Mouse (Mus musculus) neural tube, embryonic 12.5 days (tissue): Measurements from ENCODE around the gene Anxa6. TPM values are rescaled to one million over a fixed set of nuclear protein-coding genes. Genes with fewer than 3 reads are reported as not detected.

ENCODE experiments used
- ATAC-seq: fragments of 200-750 bp; cut with Nextera tagmentation; 2 replicates; pipeline ENCODE4 v1.8.0; 2017; ENCODE audit warnings: low read depth, mild to moderate bottlenecking, moderate TSS enrichment, moderate library complexity; ENCODE audit not compliant: low FRiP score
- H3K27ac ChIP-seq: fragments of 300-500 bp; sonication (generic); 2 replicates; pipeline ENCODE4 v1.5.1; 2016
- H3K27me3 ChIP-seq: fragments of 300-500 bp; sonication (generic); replicated peaks from 2 replicates; pipeline ENCODE4 v1.6.1; 2016; ENCODE audit warnings: mild to moderate bottlenecking
- H3K36me3 ChIP-seq: fragments of 300-500 bp; sonication (generic); 2 replicates; pipeline ENCODE4 v1.6.1; 2016; ENCODE audit warnings: mild to moderate bottlenecking
- H3K4me1 ChIP-seq: fragments of 300-500 bp; sonication (generic); 2 replicates; pipeline ENCODE4 v1.6.1; 2016
- H3K4me2 ChIP-seq: fragments of 300-500 bp; sonication (generic); replicated peaks from 2 replicates; pipeline ENCODE4 v1.6.1; 2016; ENCODE audit warnings: mild to moderate bottlenecking
- H3K4me3 ChIP-seq: fragments of 300-500 bp; sonication (generic); 2 replicates; pipeline ENCODE4 v1.5.1; 2016
- H3K9ac ChIP-seq: fragments of 300-500 bp; sonication (generic); 2 replicates; pipeline ENCODE4 v1.6.1; 2016; ENCODE audit warnings: mild to moderate bottlenecking
- H3K9me3 ChIP-seq: fragments of 300-500 bp; sonication (generic); 2 replicates; pipeline ENCODE4 v1.6.1; 2016; ENCODE audit warnings: mild to moderate bottlenecking
- WGBS: fragments of 180-500 bp; shearing (Covaris S2); methylation state at CpG from one replicate; pipeline ENCODE4 v1.1.7; 2016; 5-methylcytosine and 5-hydroxymethylcytosine counted together
- polyA plus RNA-seq: library from polyadenylated mRNA; unstranded; fragments of >200 nt; fragmentation: Nextera tagmentation; extraction: Ambion mirVana; gene quantifications from 2 replicates; pipeline ENCODE4 v1.2.1, GENCODE M21; 2016

Anxa6 gene
- polyA plus RNA-seq, 1 experiment from 2014 or later = 93.2 TPM

DNA sequence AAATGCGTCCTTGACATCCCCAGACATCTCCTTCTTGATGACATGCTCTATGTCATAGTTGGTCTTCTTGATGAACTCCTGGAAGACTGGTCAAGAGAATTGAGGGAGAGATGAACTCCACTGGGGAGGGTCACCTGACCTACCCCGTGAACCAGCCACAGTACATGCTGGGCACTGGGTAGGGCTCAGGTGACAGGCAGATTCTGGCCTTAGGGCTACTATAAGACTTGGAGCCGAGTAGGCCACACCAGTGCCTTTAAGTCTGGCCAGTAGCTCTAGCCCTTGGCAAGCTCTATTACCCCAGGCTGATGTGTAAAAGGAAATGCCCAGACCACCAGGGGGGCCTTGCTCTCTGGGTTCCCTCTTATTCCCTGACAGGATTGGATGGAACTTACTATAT, 48.2 kb downstream of the Anxa6 start:
- H3K9ac ChIP-seq = no peak overlapping the region
- no peak overlapping the region for H3K4me3 ChIP-seq
- peaks cover 5% of the 10 kb centered on the region for H3K36me3 ChIP-seq
- 77% methylated on average over 3 of the region's 3 CpGs for WGBS
- no peak overlapping the region for H3K4me2 ChIP-seq
- no peak overlapping the region for H3K27ac ChIP-seq
- no peaks in the 10 kb centered on the region for H3K27me3 ChIP-seq
- no peaks in the 10 kb centered on the region for H3K9me3 ChIP-seq
- no peaks in the 10 kb centered on the region for H3K4me1 ChIP-seq
- ATAC-seq = no peak

GRCm38 (mm10) chr11:54984581-54984980, 48.7 kb downstream of the Anxa6 start:
- H3K9me3 ChIP-seq = no peaks in the 10 kb centered on the region
- no peak overlapping the region for H3K9ac ChIP-seq
- no peak overlapping the region for H3K4me3 ChIP-seq
- H3K4me2 ChIP-seq = no peak overlapping the region
- WGBS = 55% methylated on average over 4 of the region's 4 CpGs
- no peaks in the 10 kb centered on the region for H3K27me3 ChIP-seq
- no peak overlapping the region for H3K27ac ChIP-seq
- no peaks in the 10 kb centered on the region for H3K4me1 ChIP-seq
- H3K36me3 ChIP-seq = peaks cover 5% of the 10 kb centered on the region
- ATAC-seq = no peak

DNA sequence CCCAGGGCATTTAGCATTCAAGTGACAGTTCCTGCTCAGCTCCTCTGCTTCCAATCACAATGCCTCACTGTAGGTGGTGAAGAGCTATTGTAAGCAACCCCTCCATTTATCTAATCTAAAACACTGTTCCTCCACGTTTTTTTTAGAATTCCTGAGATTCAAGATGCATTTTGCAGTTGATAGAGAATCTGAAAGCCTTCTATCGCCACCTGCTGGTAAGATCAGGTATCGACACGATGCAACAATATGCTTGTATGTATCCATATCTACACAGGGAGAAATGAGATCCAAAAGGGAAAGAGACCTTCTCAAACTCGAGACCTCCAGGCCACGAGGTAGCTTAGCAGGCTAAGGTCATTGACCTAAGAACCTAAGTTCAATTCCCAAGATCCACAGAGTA, 49.2 kb downstream of the Anxa6 start:
- H3K4me3 ChIP-seq = no peak overlapping the region
- no peaks in the 10 kb centered on the region for H3K27me3 ChIP-seq
- no peaks in the 10 kb centered on the region for H3K4me1 ChIP-seq
- no peak overlapping the region for H3K27ac ChIP-seq
- no peak for ATAC-seq
- WGBS = 4% methylated on average over 6 of the region's 6 CpGs
- no peak overlapping the region for H3K4me2 ChIP-seq
- H3K9me3 ChIP-seq = no peaks in the 10 kb centered on the region
- H3K9ac ChIP-seq = no peak overlapping the region
- H3K36me3 ChIP-seq = peaks cover 7% of the 10 kb centered on the region

- WGBS = 86% methylated on average over 6 of the region's 6 CpGs
- Histone ChIP-seq H3K4me2 (no peak overlapping the region), H3K27ac (no peak overlapping the region), H3K9me3 (no peaks in the 10 kb centered on the region), H3K27me3 (no peaks in the 10 kb centered on the region), H3K4me3 (no peak overlapping the region), H3K36me3 (peaks cover 10% of the 10 kb centered on the region), H3K4me1 (no peaks in the 10 kb centered on the region), H3K9ac (no peak overlapping the region)
- ATAC-seq = no peak
Observed at GRCm38 (mm10) chr11:54982520-54982919, 50.7 kb downstream of the Anxa6 start.

- Histone ChIP-seq H3K9ac (no peak overlapping the region), H3K27ac (no peak overlapping the region), H3K4me2 (no peak overlapping the region), H3K27me3 (no peaks in the 10 kb centered on the region), H3K4me3 (no peak overlapping the region), H3K4me1 (no peaks in the 10 kb centered on the region), H3K36me3 (peaks cover 10% of the 10 kb centered on the region), H3K9me3 (no peaks in the 10 kb centered on the region)
- ATAC-seq = no peak
- 89% methylated on average over 4 of the region's 4 CpGs for WGBS
Observed at GRCm38 (mm10) chr11:54981630-54982029, 51.6 kb downstream of the Anxa6 start.

DNA sequence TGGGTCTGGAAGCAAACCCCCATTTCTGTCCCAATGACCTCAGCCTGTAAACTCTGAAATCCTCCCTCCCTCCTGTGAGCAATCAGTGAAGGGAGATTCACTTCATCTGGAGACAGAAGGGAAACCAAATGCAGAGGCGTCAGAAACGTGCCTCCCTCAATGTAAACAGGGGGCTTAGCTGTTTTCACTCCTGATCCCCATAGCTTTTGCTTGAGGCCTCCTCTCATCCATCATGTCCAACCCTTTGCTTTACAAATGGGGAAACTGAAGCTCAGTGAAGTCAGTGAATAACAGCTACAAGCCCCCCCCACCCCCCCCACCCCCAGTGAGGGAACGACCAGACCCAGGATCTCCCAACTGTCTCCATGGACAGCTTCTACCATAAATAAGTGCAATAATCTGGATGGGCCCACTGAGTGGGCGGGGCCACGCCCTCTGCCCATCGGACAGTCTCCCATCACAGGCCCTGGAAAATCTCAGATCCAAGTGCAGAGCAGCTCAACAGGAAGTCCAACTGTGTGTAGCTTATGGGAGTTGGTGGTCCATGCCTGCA, 55.8 kb downstream of the Anxa6 start:
- peaks cover 12% of the 10 kb centered on the region; the same call in 1 of the 2 replicates for H3K4me1 ChIP-seq
- 48% methylated on average over 6 of the region's 6 CpGs for WGBS
- ATAC-seq = no peak

GRCm38 (mm10) chr11:54976351-54976750, 56.9 kb downstream of the Anxa6 start:
- WGBS = 94% methylated on average over 2 of the region's 2 CpGs
- H3K9ac ChIP-seq = no peak overlapping the region
- H3K27me3 ChIP-seq = no peaks in the 10 kb centered on the region
- H3K9me3 ChIP-seq = no peaks in the 10 kb centered on the region
- H3K27ac ChIP-seq = no peak overlapping the region
- H3K4me3 ChIP-seq = no peak overlapping the region
- H3K4me2 ChIP-seq = no peak overlapping the region
- H3K36me3 ChIP-seq = peaks cover 7% of the 10 kb centered on the region; the same call in 1 of the 2 replicates
- no peak for ATAC-seq
- peaks cover 12% of the 10 kb centered on the region; the same call in 1 of the 2 replicates for H3K4me1 ChIP-seq

More for the DNA sequence above, 55.8 kb downstream of the Anxa6 start:
- Histone ChIP-seq H3K27ac (no peak overlapping the region), H3K9ac (no peak overlapping the region), H3K27me3 (no peaks in the 10 kb centered on the region), H3K4me2 (no peak overlapping the region), H3K4me3 (no peak overlapping the region), H3K36me3 (peaks cover 10% of the 10 kb centered on the region), H3K9me3 (no peaks in the 10 kb centered on the region)

DNA sequence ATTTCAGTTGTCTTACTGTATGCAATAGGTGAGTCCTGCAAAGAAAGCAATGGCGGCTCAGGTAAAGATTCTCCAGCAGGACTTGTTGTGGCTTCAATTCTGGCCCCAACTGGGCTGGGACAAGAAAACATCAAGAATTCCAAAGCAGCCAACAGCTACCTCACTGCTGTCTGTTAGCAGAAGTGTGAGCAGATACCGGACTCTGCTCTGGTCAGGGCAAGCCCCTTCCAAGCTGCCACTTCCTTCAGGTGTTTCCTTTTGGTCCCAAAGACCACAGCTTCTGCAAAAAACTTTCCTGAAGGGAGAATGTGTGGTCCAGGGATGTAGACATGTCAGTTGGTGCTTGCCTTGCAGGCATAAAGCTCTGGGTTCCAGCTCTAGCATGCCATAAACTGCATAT, 57.5 kb downstream of the Anxa6 start:
- Histone ChIP-seq H3K4me3 (no peak overlapping the region), H3K4me1 (peaks cover 12% of the 10 kb centered on the region; the same call in 1 of the 2 replicates), H3K9me3 (no peaks in the 10 kb centered on the region), H3K27ac (no peak overlapping the region), H3K27me3 (no peaks in the 10 kb centered on the region), H3K9ac (no peak overlapping the region), H3K4me2 (no peak overlapping the region), H3K36me3 (peaks cover 5% of the 10 kb centered on the region; the same call in 1 of the 2 replicates)
- 96% methylated on average over 2 of the region's 2 CpGs for WGBS
- ATAC-seq = no peak

DNA sequence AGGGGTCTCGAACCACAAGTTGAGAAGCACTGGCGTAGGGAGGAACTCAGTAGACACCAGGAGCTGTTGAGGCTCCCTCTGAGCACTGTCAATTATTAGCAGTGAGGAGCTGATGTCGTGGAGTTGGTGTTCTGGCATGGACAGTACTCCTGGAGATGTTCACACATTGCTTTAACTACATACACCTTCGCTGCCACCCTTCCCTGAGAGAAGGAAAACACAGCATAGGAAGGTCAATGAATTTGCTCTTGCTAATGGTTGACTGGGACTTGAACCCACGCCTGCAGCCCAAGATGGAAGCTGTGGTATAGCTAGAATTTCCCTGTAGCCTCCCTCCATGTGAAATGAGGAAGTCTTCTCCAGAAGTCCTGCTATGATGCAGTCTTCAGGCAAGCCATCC, 57.9 kb downstream of the Anxa6 start:
- Histone ChIP-seq H3K9ac (no peak overlapping the region), H3K4me3 (no peak overlapping the region), H3K9me3 (no peaks in the 10 kb centered on the region), H3K4me1 (peaks cover 12% of the 10 kb centered on the region; the same call in 1 of the 2 replicates), H3K27me3 (no peaks in the 10 kb centered on the region), H3K36me3 (peaks cover 5% of the 10 kb centered on the region; the same call in 1 of the 2 replicates), H3K4me2 (no peak overlapping the region), H3K27ac (no peak overlapping the region)
- no peak for ATAC-seq
- WGBS = 84% methylated on average over 5 of the region's 5 CpGs

DNA sequence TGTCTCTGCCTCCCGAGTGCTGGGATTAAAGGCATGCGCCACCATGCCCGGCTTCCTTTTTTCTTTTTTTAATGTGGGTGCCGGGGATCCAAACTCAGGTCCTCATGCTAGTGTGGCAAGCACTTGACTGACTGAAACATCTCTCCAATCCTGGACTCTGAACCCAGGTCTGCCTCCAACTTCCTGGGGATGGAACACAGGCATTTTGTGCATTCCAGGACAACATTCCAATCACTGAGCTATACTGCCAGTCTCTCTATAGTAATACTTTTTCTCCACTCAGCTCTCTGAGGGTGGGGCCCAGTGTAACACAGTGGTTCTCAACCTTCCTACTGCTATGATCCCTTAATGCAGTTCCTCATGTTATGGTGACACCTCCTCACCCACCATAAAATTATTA, 58.6 kb downstream of the Anxa6 start:
- Histone ChIP-seq H3K36me3 (peaks cover 5% of the 10 kb centered on the region; the same call in 1 of the 2 replicates), H3K27ac (no peak overlapping the region), H3K9me3 (no peaks in the 10 kb centered on the region), H3K4me1 (peaks cover 12% of the 10 kb centered on the region; the same call in 1 of the 2 replicates), H3K4me2 (no peak overlapping the region), H3K27me3 (no peaks in the 10 kb centered on the region), H3K9ac (no peak overlapping the region), H3K4me3 (no peak overlapping the region)
- ATAC-seq = no peak
- 85% methylated on average over 4 of the region's 4 CpGs for WGBS

DNA sequence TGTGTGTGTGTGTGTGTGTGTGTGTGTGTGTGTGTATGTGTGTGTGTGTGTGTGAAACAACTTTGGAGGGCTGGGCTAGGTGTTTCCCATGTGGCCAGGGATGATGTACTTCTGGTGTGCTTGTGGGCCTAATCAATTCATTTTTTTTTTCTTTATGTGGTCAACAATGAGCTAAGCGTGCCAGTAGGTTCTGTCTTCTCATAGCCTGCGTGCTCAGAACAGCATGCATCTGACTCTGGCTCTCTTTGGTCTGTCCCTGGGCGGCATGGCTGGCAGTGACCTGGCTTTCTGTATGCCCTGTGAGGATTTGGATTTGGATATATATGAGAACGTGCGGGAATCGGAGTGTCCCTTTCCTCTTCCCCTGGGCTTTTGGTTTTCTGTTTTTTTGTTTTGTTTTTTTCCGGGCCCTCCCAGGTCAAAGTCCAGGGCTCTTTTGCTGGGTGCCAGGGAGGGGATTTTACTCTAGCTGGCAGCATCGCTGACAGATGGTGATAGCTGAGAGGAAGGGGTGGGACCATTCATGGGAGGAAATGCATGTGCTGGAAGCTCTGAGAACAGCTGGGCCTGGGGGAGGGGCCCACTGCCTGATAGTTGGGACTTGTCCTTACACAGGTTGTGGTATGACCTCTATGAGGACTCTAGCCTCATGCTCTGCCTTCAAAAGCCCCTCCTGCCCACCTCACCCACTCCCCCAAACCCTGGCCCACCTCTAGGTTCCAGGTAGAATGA, 59.6 kb downstream of the Anxa6 start:
- Histone ChIP-seq H3K4me3 (no peak overlapping the region), H3K27ac (no peak overlapping the region), H3K9ac (no peak overlapping the region), H3K36me3 (no peaks in the 10 kb centered on the region), H3K27me3 (no peaks in the 10 kb centered on the region), H3K4me1 (peaks cover 12% of the 10 kb centered on the region; the same call in 1 of the 2 replicates), H3K4me2 (no peak overlapping the region), H3K9me3 (no peaks in the 10 kb centered on the region)
- ATAC-seq = no peak
- 62% methylated on average over 8 of the region's 8 CpGs for WGBS

- Histone ChIP-seq H3K4me3 (no peak overlapping the region), H3K9ac (no peak overlapping the region), H3K4me2 (no peak overlapping the region), H3K9me3 (no peaks in the 10 kb centered on the region), H3K4me1 (peaks cover 12% of the 10 kb centered on the region; the same call in 1 of the 2 replicates), H3K27me3 (no peaks in the 10 kb centered on the region), H3K36me3 (no peaks in the 10 kb centered on the region), H3K27ac (no peak overlapping the region)
- 62% methylated on average over 6 of the region's 6 CpGs for WGBS
- ATAC-seq = no peak
Observed at GRCm38 (mm10) chr11:54972789-54973188, 60.5 kb downstream of the Anxa6 start.
